In genomic region chr9:24331661-24332060, GRCm38 (mm10) we compare ENCODE assay signal across 23 mouse cellular contexts.
"Had no signal": no experiment of that assay in that cellular context is flagged by ENCODE, and none has a peak within 500 bp of the region (broad histone marks: within the 10 kb centered on the region; RNA-seq: fewer than 3 reads in every experiment).

No protein-coding gene starts in this region.

- H3K9me3 ChIP-seq: kidney, embryonic 15.5 days; limb, embryonic 12.5 days; limb, embryonic 15.5 days; liver, embryonic 12.5 days; liver, embryonic 15.5 days; lung, embryonic 15.5 days; neural tube, embryonic 12.5 days; neural tube, embryonic 15.5 days had no signal

- DNase-seq: kidney, adult 2 months; kidney, postnatal 10 days; kidney, postnatal 36 days; left cerebral cortex, postnatal 4 days; lung, adult 18-20 months; lung, postnatal 10 days; lung, postnatal 36 days; midbrain, embryonic 14.5 days; right cerebral cortex, adult 18-20 months; right cerebral cortex, postnatal 14 days; right cerebral cortex, postnatal 4 days; thymus, adult 18-20 months; thymus, postnatal 25 days had no signal

- H3K27me3 ChIP-seq: kidney, embryonic 15.5 days; limb, embryonic 12.5 days; limb, embryonic 15.5 days; liver, embryonic 12.5 days; liver, embryonic 15.5 days; lung, embryonic 15.5 days; neural tube, embryonic 12.5 days; neural tube, embryonic 15.5 days had no signal

- H3K4me3 ChIP-seq: kidney, embryonic 15.5 days; limb, embryonic 12.5 days; limb, embryonic 15.5 days; liver, embryonic 12.5 days; liver, embryonic 15.5 days; lung, embryonic 15.5 days; neural tube, embryonic 12.5 days; neural tube, embryonic 15.5 days had no signal

- H3K36me3 ChIP-seq: kidney, embryonic 15.5 days; limb, embryonic 12.5 days; limb, embryonic 15.5 days; liver, embryonic 12.5 days; liver, embryonic 15.5 days; lung, embryonic 15.5 days; neural tube, embryonic 12.5 days; neural tube, embryonic 15.5 days had no signal

- ATAC-seq: liver, embryonic 12.5 days had no signal

- H3K9ac ChIP-seq: kidney, embryonic 15.5 days; limb, embryonic 12.5 days; limb, embryonic 15.5 days; liver, embryonic 12.5 days; liver, embryonic 15.5 days; lung, embryonic 15.5 days; neural tube, embryonic 12.5 days; neural tube, embryonic 15.5 days had no signal

- H3K27ac ChIP-seq: kidney, embryonic 15.5 days; limb, embryonic 12.5 days; limb, embryonic 15.5 days; liver, embryonic 12.5 days; liver, embryonic 15.5 days; lung, embryonic 15.5 days; neural tube, embryonic 12.5 days; neural tube, embryonic 15.5 days; stomach, postnatal 0 days had no signal

- H3K4me2 ChIP-seq: kidney, embryonic 15.5 days; limb, embryonic 12.5 days; limb, embryonic 15.5 days; liver, embryonic 12.5 days; liver, embryonic 15.5 days; lung, embryonic 15.5 days; midbrain, embryonic 11.5 days; neural tube, embryonic 12.5 days; neural tube, embryonic 15.5 days had no signal

- H3K4me1 ChIP-seq: kidney, embryonic 15.5 days; limb, embryonic 12.5 days; limb, embryonic 15.5 days; liver, embryonic 12.5 days; liver, embryonic 15.5 days; lung, embryonic 15.5 days; neural tube, embryonic 12.5 days; neural tube, embryonic 15.5 days had no signal
